Mouse (Mus musculus): ENCODE data around the gene Egfr.

DNA sequence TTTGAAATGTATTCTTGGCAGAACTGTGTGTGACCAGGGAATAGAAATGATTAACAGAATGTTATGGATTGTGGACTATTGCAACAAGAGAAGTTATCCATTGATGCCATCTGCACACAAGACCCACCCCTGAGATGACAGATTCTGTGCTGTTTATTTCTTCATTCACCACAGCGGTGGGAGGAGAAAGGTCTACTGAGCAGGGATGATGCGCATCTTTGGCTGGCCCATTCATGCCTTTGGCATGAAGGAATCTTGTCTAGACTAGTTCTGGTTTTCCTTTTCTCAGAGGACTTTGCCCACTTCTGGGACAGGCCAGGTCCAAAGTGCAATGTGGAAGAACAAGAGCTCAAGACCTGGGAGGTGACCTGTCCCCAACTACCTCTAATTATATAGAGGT, 52.0 kb downstream of the Egfr start:
- TF ChIP-seq CTCF (IDR thresholded peaks at IDR 0.05) (no peak), EP300 (IDR thresholded peaks at IDR 0.05) (no peak)

Measured in lung, postnatal 0 days (tissue).